Mouse (Mus musculus) liver, postnatal 0 days (tissue): ENCODE results near the gene Snrpa.

Source experiments
- CTCF ChIP-seq: sonication (generic); IDR thresholded peaks from 2 replicates; pipeline ENCODE4 v1.5.1; 2016; ENCODE audit warnings: antibody characterized with exemption, low read depth
- EP300 ChIP-seq: IDR thresholded peaks from 2 replicates; pipeline ENCODE4 v1.6.1; 2016; ENCODE audit warnings: antibody characterized with exemption, low read depth, mild to moderate bottlenecking

- TF ChIP-seq CTCF (no peak), EP300 (no peak)
Measured at GRCm38 (mm10) chr7:27218586-27218985, 22.5 kb upstream of the Snrpa start.
